Mouse (Mus musculus): Measurements from ENCODE around the gene Dolk.

DNA sequence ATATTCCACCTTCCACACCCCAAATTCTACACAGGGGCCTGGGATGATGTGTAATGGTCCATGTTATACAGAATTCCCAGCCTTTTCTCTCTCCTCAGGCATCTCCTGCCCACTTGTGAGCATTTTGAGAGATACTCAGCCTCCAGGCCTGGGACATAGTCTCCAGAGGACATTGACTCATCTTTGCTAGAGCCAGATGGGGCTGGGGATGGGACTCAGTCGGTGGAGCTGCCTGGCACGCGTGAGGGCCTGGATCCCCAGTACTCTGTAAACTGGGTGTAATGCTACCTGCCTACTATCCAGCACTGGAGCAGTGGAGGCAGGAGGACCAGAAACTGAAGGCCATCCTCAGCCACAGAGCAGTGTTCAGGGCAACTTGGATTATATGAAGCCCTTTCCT is 37.0 kb downstream of the Dolk start:
- TF ChIP-seq CTCF (IDR thresholded peaks at IDR 0.05; ENCODE audit: low read depth), result no peak
- no peak for TF ChIP-seq EP300 (optimal IDR thresholded peaks at IDR 0.05)
